Mouse (Mus musculus): Measurements from ENCODE around the gene Prkrip1. TPM values are rescaled to one million over a fixed set of nuclear protein-coding genes. Genes with fewer than 3 reads are reported as not detected.

The Prkrip1 gene
- polyA plus RNA-seq, 1 experiment from 2014 or later = 56.1 TPM

- DNase-seq (ENCODE audit: low spot score) = no peak
- H3K4me3 ChIP-seq = no peak overlapping the region
- H3K4me1 ChIP-seq = peaks cover 13% of the 10 kb centered on the region
- 0 out of 2 replicates have a peak, but pooled peaks cover 2% of the 10 kb centered on the region for H3K9me3 ChIP-seq
- H3K27me3 ChIP-seq (ENCODE audit: insufficient read depth, poor library complexity, severe bottlenecking) = no peaks in the 10 kb centered on the region
- no peak overlapping the region for H3K27ac ChIP-seq
- WGBS = 92% methylated on average over 10 of the region's 10 CpGs
- peaks cover 41% of the 10 kb centered on the region for H3K36me3 ChIP-seq
Measured at GRCm38 (mm10) chr5:136140057-136140482, 58.7 kb downstream of the Prkrip1 start.

- Histone ChIP-seq H3K9me3 (0 out of 2 replicates have a peak, but pooled peaks cover 2% of the 10 kb centered on the region), H3K4me1 (peaks cover 16% of the 10 kb centered on the region), H3K27ac (no peak overlapping the region), H3K36me3 (peaks cover 41% of the 10 kb centered on the region), H3K4me3 (no peak overlapping the region), H3K27me3 (ENCODE audit: insufficient read depth, poor library complexity, severe bottlenecking) (no peaks in the 10 kb centered on the region)
- WGBS = 94% methylated on average over 13 of the region's 13 CpGs
- DNase-seq (ENCODE audit: low spot score) = no peak
Measured at GRCm38 (mm10) chr5:136139393-136139792, 59.4 kb downstream of the Prkrip1 start.

- Histone ChIP-seq H3K36me3 (peaks cover 55% of the 10 kb centered on the region), H3K9me3 (no peaks in the 10 kb centered on the region), H3K4me3 (no peak overlapping the region), H3K4me1 (peaks cover 16% of the 10 kb centered on the region), H3K27ac (no peak overlapping the region), H3K27me3 (ENCODE audit: insufficient read depth, poor library complexity, severe bottlenecking) (no peaks in the 10 kb centered on the region)
- 69% methylated on average over 13 of the region's 13 CpGs for WGBS
- no peak for DNase-seq (ENCODE audit: low spot score)
Measured at GRCm38 (mm10) chr5:136137658-136138274, 61.0 kb downstream of the Prkrip1 start.

- WGBS = 6% methylated on average over 20 of the region's 20 CpGs
- Histone ChIP-seq H3K36me3 (peaks cover 58% of the 10 kb centered on the region), H3K4me1 (peaks cover 16% of the 10 kb centered on the region), H3K27me3 (ENCODE audit: insufficient read depth, poor library complexity, severe bottlenecking) (no peaks in the 10 kb centered on the region), H3K27ac (peak overlapping the region; percentile 88), H3K4me3 (peak overlapping the region; percentile 74), H3K9me3 (no peaks in the 10 kb centered on the region)
- DNase-seq (ENCODE audit: low spot score) = no peak
Measured at GRCm38 (mm10) chr5:136136292-136136990, 62.3 kb downstream of the Prkrip1 start.

GRCm38 (mm10) chr5:136135571-136136291, 63.0 kb downstream of the Prkrip1 start, which contains the start of the genes Lrwd1 and Alkbh4:
Lrwd1 (minus strand) TSS chr5:136136074.
Alkbh4 (plus strand) TSS chr5:136136146.
- Histone ChIP-seq H3K4me1 (peaks cover 16% of the 10 kb centered on the region), H3K4me3 (peak within 1 kb of the TSS; percentile 74), H3K9me3 (no peaks in the 10 kb centered on the region), H3K27me3 (ENCODE audit: insufficient read depth, poor library complexity, severe bottlenecking) (no peaks in the 10 kb centered on the region), H3K36me3 (peaks cover 57% of the 10 kb centered on the region), H3K27ac (peak within 1 kb of the TSS; percentile 88)
- peak; percentile 98 for DNase-seq (ENCODE audit: low spot score)
- WGBS = under 1% methylated on average over 60 of the region's 60 CpGs

Other genes with a start within 250 kb of the Prkrip1 start
- 2.3 and 5.2 TPM in 2 replicates for gene Ssc4d, start 224.4 kb downstream of the Prkrip1 start, polyA plus RNA-seq (2016; fragmentation: Nextera tagmentation; extraction: Ambion mirVana)
- not detected in 2 replicates for gene Zp3, start 218.9 kb downstream of the Prkrip1 start, polyA plus RNA-seq (2016; fragmentation: Nextera tagmentation; extraction: Ambion mirVana)
- gene Dtx2, start 204.2 kb downstream of the Prkrip1 start, polyA plus RNA-seq (2016; fragmentation: Nextera tagmentation; extraction: Ambion mirVana) = 36.0 and 37.6 TPM in 2 replicates
- gene Upk3b, start 160.5 kb downstream of the Prkrip1 start, polyA plus RNA-seq (2016; fragmentation: Nextera tagmentation; extraction: Ambion mirVana) = 78.3 and 81.2 TPM in 2 replicates
- 0.87 and 2.6 TPM in 2 replicates for gene Upk3bl, start 144.5 kb downstream of the Prkrip1 start, polyA plus RNA-seq (2016; fragmentation: Nextera tagmentation; extraction: Ambion mirVana)
- gene Rasa4, start 115.0 kb downstream of the Prkrip1 start, polyA plus RNA-seq (2016; fragmentation: Nextera tagmentation; extraction: Ambion mirVana) = 0.54 and 2.0 TPM in 2 replicates
- 180 and 217 TPM in 2 replicates for gene Polr2j, start 82.3 kb downstream of the Prkrip1 start, polyA plus RNA-seq (2016; fragmentation: Nextera tagmentation; extraction: Ambion mirVana)
- 31.5 and 42.2 TPM in 2 replicates for gene Lrwd1, start 62.9 kb downstream of the Prkrip1 start, polyA plus RNA-seq (2016; fragmentation: Nextera tagmentation; extraction: Ambion mirVana)
- gene Alkbh4, start 62.8 kb downstream of the Prkrip1 start, polyA plus RNA-seq (2016; fragmentation: Nextera tagmentation; extraction: Ambion mirVana) = 18.0 and 21.7 TPM in 2 replicates
- 2.2 and 3.3 TPM in 2 replicates for gene Orai2, start 28.2 kb downstream of the Prkrip1 start, polyA plus RNA-seq (2016; fragmentation: Nextera tagmentation; extraction: Ambion mirVana)
- gene Sh2b2, start 47.6 kb upstream of the Prkrip1 start, polyA plus RNA-seq (2016; fragmentation: Nextera tagmentation; extraction: Ambion mirVana) = 1.7 and 4.9 TPM in 2 replicates

All from heart, embryonic 10.5 days (tissue).